Mouse (Mus musculus): ENCODE measurements at regions not wholly inside any gene's neighbourhood (a gene's known extent, or its start where the extent isn't known, plus 50 kb on each side); places are given as distances from the start of the nearest gene placed in this dataset.
A peak's percentile ranks its signal among the peaks of the same experiment; 100 is the strongest.

DNA sequence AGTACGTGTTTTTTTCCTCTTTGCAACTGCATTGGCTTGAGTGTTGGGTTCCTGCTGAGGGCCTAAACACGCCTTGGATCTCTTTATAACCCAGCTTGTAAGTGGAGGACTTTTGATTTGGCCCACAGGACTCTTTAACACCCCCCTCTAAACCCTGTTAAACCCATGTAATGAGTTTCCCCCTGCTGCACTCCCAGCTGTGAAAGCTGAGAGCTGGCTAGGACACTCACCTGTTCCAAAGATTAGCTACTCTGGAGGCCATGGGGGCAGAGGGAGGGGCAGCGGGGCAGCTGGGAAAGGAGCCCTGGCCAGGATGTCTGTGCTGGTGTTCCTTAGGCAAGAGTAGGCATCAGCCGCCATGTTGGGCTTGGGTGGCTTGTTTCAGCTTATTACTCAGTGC, 128.7 kb upstream of the Irx3 start:
- DNase-seq (ENCODE audit: low spot score), result no peak
- no peak for ATAC-seq (replicated peaks; ENCODE audit: low FRiP score, low TSS enrichment, low read depth)
- WGBS, result 75% methylated on average over 4 of the region's 4 CpGs

DNA sequence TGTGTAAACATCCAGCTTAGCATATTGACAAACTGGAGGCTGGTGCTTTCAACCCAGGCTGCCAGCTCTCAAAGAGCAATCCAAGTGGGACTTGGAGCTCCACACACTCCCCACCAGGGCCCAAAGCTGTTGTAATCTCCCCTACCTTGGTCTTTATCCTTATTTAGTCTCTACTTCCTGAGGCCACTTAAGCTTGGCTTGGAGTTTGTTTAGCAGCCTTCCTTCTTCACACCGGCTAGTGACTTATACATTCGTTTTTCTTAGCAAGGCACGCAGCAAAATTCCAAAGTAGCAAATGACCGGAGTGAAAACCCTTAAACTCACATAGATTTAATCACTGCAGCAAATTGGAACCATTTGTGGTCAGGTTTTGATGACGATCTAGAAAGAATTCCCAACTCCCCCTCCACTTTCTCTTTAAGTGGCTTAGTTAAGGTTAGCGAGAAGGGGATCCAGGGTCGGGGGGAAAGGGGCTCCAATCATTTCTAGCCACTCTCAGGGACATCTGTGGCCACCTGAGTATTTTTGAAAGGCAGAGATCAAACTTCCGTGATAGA, 124.2 kb upstream of the Irx3 start:
- Histone ChIP-seq H3K4me2 (ENCODE audit: low read length) (no peak overlapping the region), H3K27ac (ENCODE audit: low read depth) (no peak overlapping the region), H3K36me3 (ENCODE audit: control insufficient read depth, insufficient read depth, low read length) (no peaks in the 10 kb centered on the region), H3K9ac (ENCODE audit: low read length) (no peak overlapping the region), H3K9me3 (ENCODE audit: control insufficient read depth, low read length) (no peaks in the 10 kb centered on the region), H3K4me3 (ENCODE audit: low read depth, low read length) (no peak overlapping the region), H3K4me1 (replicated peaks; ENCODE audit: control insufficient read depth, insufficient read depth, low read length) (no peaks in the 10 kb centered on the region), H3K27me3 (replicated peaks; ENCODE audit: control insufficient read depth, insufficient read depth, low read length) (no peaks in the 10 kb centered on the region)
- ATAC-seq (replicated peaks; ENCODE audit: low FRiP score, low TSS enrichment, low read depth), result no peak
- 72% methylated on average over 8 of the region's 8 CpGs for WGBS
- DNase-seq (ENCODE audit: low spot score), result no peak

More for the DNA sequence above, 128.7 kb upstream of the Irx3 start:
- H3K9ac ChIP-seq (ENCODE audit: low read length), result no peak overlapping the region
- no peaks in the 10 kb centered on the region for H3K4me1 ChIP-seq (replicated peaks; ENCODE audit: control insufficient read depth, insufficient read depth, low read length)
- no peak overlapping the region for H3K4me2 ChIP-seq (ENCODE audit: low read length)
- no peak overlapping the region for H3K4me3 ChIP-seq (ENCODE audit: low read depth, low read length)
- no peak overlapping the region for H3K27ac ChIP-seq (ENCODE audit: low read depth)
- no peaks in the 10 kb centered on the region for H3K27me3 ChIP-seq (replicated peaks; ENCODE audit: control insufficient read depth, insufficient read depth, low read length)
- no peaks in the 10 kb centered on the region for H3K36me3 ChIP-seq (ENCODE audit: control insufficient read depth, insufficient read depth, low read length)
- H3K9me3 ChIP-seq (ENCODE audit: control insufficient read depth, low read length), result no peaks in the 10 kb centered on the region

DNA sequence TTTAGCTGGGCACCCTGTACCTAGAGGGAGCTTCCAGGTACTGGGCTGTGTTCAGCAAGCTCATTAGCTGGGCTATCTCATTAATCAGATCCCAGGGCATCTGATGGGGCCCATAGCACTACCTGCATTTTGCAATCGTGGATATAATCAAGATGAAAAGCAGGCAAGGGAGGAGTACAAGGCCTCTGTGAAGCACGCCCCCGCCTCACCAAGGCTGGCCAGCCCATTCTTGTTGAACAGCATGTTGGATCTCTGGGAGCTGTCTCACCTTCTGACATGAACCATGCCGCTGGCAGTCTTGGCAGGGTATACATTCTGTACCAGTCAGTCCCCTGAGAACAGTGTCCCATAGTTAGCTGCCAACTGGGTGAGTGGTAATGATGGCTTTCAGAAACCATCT, 122.3 kb upstream of the Irx3 start:
- Histone ChIP-seq H3K4me1 (replicated peaks; ENCODE audit: control insufficient read depth, insufficient read depth, low read length) (no peaks in the 10 kb centered on the region), H3K36me3 (ENCODE audit: control insufficient read depth, insufficient read depth, low read length) (no peaks in the 10 kb centered on the region), H3K4me3 (ENCODE audit: low read depth, low read length) (no peak overlapping the region), H3K9me3 (ENCODE audit: control insufficient read depth, low read length) (no peaks in the 10 kb centered on the region), H3K4me2 (ENCODE audit: low read length) (no peak overlapping the region), H3K27ac (ENCODE audit: low read depth) (no peak overlapping the region), H3K27me3 (replicated peaks; ENCODE audit: control insufficient read depth, insufficient read depth, low read length) (no peaks in the 10 kb centered on the region), H3K9ac (ENCODE audit: low read length) (no peak overlapping the region)
- ATAC-seq (replicated peaks; ENCODE audit: low FRiP score, low TSS enrichment, low read depth), result no peak
- no peak for DNase-seq (ENCODE audit: low spot score)
- 73% methylated on average over 4 of the region's 4 CpGs for WGBS

DNA sequence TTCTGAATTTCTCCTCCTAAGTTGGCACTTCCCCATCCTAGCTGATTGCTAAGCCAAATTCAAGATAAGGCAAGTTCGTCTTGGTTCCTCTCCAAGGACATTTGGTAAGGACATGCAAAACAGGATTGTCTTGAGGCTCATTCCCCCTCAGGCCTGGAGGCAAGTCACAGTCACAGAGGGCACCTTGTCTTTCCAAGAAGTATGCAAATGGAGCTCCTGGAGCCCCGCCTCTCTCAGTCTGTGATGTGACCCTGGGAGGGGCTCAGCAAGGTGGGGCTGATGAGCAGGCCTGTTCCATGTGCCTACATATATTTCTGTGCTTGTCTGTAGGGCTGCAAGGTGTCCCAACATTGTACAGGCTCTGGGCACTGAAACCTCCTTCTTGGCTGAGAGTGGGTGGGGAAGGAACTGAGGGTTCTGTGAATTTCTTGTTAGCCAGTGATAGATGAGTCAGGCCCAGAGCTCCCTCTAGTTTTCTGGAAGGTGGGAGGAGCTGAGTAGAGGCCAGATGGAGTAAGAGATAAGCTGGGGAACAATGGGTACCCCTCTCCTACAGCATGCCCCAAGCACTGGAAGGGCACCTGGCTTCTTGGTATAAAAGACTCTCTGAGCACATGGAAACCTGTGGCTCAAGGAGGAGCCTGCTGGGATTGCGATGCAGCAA, 120.5 kb upstream of the Irx3 start:
- no peak overlapping the region for H3K9ac ChIP-seq (ENCODE audit: low read length)
- H3K4me2 ChIP-seq (ENCODE audit: low read length), result no peak overlapping the region
- no peak overlapping the region for H3K4me3 ChIP-seq (ENCODE audit: low read depth, low read length)
- no peaks in the 10 kb centered on the region for H3K36me3 ChIP-seq (ENCODE audit: control insufficient read depth, insufficient read depth, low read length)
- DNase-seq (ENCODE audit: low spot score) (no peak), ATAC-seq (replicated peaks; ENCODE audit: low FRiP score, low TSS enrichment, low read depth) (no peak)
- WGBS, result 66% methylated on average over 3 of the region's 3 CpGs
- no peaks in the 10 kb centered on the region for H3K4me1 ChIP-seq (replicated peaks; ENCODE audit: control insufficient read depth, insufficient read depth, low read length)
- no peaks in the 10 kb centered on the region for H3K27me3 ChIP-seq (replicated peaks; ENCODE audit: control insufficient read depth, insufficient read depth, low read length)
- no peaks in the 10 kb centered on the region for H3K9me3 ChIP-seq (ENCODE audit: control insufficient read depth, low read length)
- H3K27ac ChIP-seq (ENCODE audit: low read depth), result no peak overlapping the region

DNA sequence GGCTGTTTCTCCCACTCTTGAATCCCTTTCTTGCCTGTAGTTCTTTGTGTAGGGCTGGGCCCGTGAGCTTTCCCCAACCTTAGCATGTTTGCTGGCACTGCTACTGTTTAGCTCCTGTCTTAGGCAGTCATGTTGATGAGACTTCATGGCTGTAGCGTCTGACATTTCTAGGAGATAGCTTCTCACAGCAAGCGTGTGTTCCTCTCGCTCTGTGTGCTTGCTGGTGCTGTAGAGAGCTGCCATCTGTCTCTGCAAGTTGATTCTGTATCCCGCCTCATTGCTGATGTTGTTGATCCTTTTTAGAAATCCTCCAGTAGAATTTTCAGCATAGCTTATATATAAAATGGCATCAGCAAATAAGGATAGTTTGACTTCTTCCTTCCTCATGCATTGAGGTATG, 116.0 kb upstream of the Irx3 start:
- ATAC-seq (replicated peaks; ENCODE audit: low FRiP score, low TSS enrichment, low read depth) (no peak), DNase-seq (ENCODE audit: low spot score) (no peak)
- H3K4me2 ChIP-seq (ENCODE audit: low read length), result no peak overlapping the region
- H3K4me1 ChIP-seq (replicated peaks; ENCODE audit: control insufficient read depth, insufficient read depth, low read length), result no peaks in the 10 kb centered on the region
- no peak overlapping the region for H3K4me3 ChIP-seq (ENCODE audit: low read depth, low read length)
- no peaks in the 10 kb centered on the region for H3K9me3 ChIP-seq (ENCODE audit: control insufficient read depth, low read length)
- H3K9ac ChIP-seq (ENCODE audit: low read length), result no peak overlapping the region
- H3K27ac ChIP-seq (ENCODE audit: low read depth), result no peak overlapping the region
- no peaks in the 10 kb centered on the region for H3K36me3 ChIP-seq (ENCODE audit: control insufficient read depth, insufficient read depth, low read length)
- WGBS, result 86% methylated on average over 5 of the region's 5 CpGs
- H3K27me3 ChIP-seq (replicated peaks; ENCODE audit: control insufficient read depth, insufficient read depth, low read length), result no peaks in the 10 kb centered on the region

DNA sequence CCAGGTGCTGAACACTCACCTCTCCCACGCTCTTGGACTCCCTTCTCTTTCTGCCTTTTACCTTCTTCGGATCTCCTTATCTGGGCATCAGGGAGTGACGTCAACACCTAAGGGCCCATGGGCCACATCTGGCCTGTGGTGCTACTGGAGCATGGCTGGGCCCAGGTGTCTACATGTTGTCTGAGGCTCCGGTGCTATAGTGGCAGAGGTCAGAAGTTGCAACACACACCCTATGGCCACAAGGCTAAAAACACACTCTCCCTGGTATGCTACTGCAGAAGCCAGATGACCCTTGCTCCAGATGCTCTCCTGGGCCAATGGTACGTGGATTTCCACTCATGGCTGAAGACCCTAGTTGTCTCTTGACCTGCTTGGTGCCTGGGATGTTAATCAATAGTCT, 112.1 kb upstream of the Irx3 start:
- Histone ChIP-seq H3K9ac (ENCODE audit: low read length) (no peak overlapping the region), H3K4me1 (replicated peaks; ENCODE audit: control insufficient read depth, insufficient read depth, low read length) (peaks cover 8% of the 10 kb centered on the region), H3K4me2 (ENCODE audit: low read length) (no peak overlapping the region), H3K36me3 (ENCODE audit: control insufficient read depth, insufficient read depth, low read length) (no peaks in the 10 kb centered on the region), H3K27ac (ENCODE audit: low read depth) (no peak overlapping the region), H3K27me3 (replicated peaks; ENCODE audit: control insufficient read depth, insufficient read depth, low read length) (no peaks in the 10 kb centered on the region), H3K9me3 (ENCODE audit: control insufficient read depth, low read length) (no peaks in the 10 kb centered on the region), H3K4me3 (ENCODE audit: low read depth, low read length) (no peak overlapping the region)
- DNase-seq (ENCODE audit: low spot score) (no peak), ATAC-seq (replicated peaks; ENCODE audit: low FRiP score, low TSS enrichment, low read depth) (no peak)
- WGBS, result 88% methylated on average over 5 of the region's 5 CpGs

DNA sequence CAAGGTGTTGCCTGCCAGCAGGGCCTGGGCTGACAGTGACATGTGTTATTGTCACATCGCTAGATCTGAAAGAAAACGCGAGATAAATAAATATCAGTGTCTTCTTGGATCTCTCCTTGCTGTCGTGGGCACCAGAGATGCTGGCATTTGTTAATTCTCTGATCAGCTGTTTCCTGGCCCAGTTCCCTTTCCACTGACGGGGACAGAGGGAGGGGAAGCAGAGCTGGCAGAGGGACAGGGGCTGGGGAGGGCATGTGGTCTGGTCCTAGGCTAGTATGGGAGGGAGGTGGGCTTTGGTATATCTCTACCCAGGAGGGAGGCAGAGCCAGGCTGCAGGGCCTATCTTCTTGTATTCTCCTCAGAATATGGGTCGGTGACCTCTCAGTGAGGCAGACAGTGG, 111.3 kb upstream of the Irx3 start:
- no peak overlapping the region for H3K9ac ChIP-seq (ENCODE audit: low read length)
- ATAC-seq (replicated peaks; ENCODE audit: low FRiP score, low TSS enrichment, low read depth) (no peak), DNase-seq (ENCODE audit: low spot score) (no peak)
- H3K9me3 ChIP-seq (ENCODE audit: control insufficient read depth, low read length), result no peaks in the 10 kb centered on the region
- no peaks in the 10 kb centered on the region for H3K27me3 ChIP-seq (replicated peaks; ENCODE audit: control insufficient read depth, insufficient read depth, low read length)
- no peaks in the 10 kb centered on the region for H3K36me3 ChIP-seq (ENCODE audit: control insufficient read depth, insufficient read depth, low read length)
- no peak overlapping the region for H3K4me3 ChIP-seq (ENCODE audit: low read depth, low read length)
- H3K27ac ChIP-seq (ENCODE audit: low read depth), result no peak overlapping the region
- no peak overlapping the region for H3K4me2 ChIP-seq (ENCODE audit: low read length)
- 68% methylated on average over 6 of the region's 6 CpGs for WGBS
- H3K4me1 ChIP-seq (replicated peaks; ENCODE audit: control insufficient read depth, insufficient read depth, low read length), result peaks cover 8% of the 10 kb centered on the region

DNA sequence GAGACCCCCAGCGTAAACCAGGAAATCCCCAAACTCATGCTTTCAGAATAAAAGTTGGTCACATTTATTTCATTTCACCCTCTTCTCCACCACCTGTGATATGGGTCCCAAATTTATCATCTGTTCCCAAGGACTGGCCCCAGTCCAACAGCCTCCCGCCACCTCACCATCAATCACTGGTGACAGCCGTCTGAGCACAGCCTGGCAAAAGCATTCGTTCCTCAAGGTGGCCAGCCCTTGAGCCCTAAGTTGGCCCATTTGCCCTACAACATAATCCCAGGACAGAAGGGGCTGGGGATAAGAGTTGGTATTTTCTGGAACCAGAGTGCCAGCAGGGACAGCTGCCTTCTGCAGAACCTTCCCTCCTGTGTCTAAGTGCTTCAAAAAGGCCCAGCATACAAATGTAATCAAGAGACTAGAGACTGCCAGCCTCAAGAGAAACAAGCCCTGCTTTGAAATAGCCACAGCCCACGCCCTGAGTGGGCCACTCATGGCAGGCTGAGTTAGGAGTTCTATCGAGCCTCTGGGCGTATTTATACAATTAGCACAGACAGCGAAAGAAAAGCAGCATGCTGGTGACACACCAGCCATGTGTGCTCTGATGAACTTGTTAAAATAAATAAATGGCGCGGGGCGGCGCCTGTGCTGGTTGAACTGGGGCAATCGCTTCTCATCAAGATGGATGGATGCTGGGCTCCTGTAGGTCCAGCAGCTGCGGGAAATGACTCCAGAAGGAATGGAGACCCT, 107.9 kb upstream of the Irx3 start:
- WGBS, result 27% methylated on average over 14 of the region's 14 CpGs
- no peak overlapping the region for H3K9ac ChIP-seq (ENCODE audit: low read length)
- no peak for ATAC-seq (replicated peaks; ENCODE audit: low FRiP score, low TSS enrichment, low read depth)
- DNase-seq (ENCODE audit: low spot score), result no peak
- H3K4me2 ChIP-seq (ENCODE audit: low read length), result peak overlapping the region; percentile 1; the same call in 1 of the 2 replicates
- no peaks in the 10 kb centered on the region for H3K36me3 ChIP-seq (ENCODE audit: control insufficient read depth, insufficient read depth, low read length)
- no peak overlapping the region for H3K27ac ChIP-seq (ENCODE audit: low read depth)
- H3K27me3 ChIP-seq (replicated peaks; ENCODE audit: control insufficient read depth, insufficient read depth, low read length), result no peaks in the 10 kb centered on the region
- no peaks in the 10 kb centered on the region for H3K9me3 ChIP-seq (ENCODE audit: control insufficient read depth, low read length)
- peaks cover 8% of the 10 kb centered on the region for H3K4me1 ChIP-seq (replicated peaks; ENCODE audit: control insufficient read depth, insufficient read depth, low read length)
- no peak overlapping the region for H3K4me3 ChIP-seq (ENCODE audit: low read depth, low read length)
